Mouse (Mus musculus): ENCODE results near the gene Gm10271.

DNA sequence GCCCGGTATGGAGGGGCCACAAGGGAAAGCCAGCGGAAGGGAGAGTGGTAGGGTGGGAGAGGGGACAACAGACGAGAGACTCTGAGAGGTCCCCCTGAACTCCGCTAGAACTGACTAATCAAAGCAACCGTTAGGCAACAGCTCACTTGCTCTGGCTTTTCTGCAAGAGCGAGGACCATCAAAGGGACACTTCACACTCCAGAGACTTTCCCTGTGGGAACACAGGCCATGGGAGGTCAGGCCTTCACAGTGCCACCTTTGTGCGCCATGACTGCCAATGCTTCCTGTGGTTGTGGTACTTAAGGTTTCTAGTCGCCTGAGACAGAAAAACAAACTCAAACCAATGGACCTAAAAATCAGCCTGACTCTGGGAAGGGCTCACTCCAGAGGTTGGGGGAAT is 38.6 kb upstream of the Gm10271 start:
- TF ChIP-seq POLR2A (IDR thresholded peaks at IDR 0.05; ENCODE audit: borderline replicate concordance, control insufficient read depth, low read depth, low read length) (no peak), CTCF (IDR thresholded peaks at IDR 0.05; ENCODE audit: control insufficient read depth, insufficient read depth, low read length) (no peak)

Data from bone marrow, adult 2 months (tissue).